Mouse (Mus musculus) brain, embryonic 18.5 days (tissue): Measurements from ENCODE around the gene Tbx10.
"Not testable (repeated sequence)": the region's sequence is repeated elsewhere in the genome, so short reads cannot be mapped to it uniquely, and the experiment has no call there.

Source experiments
- DNase-seq: peaks from one replicate; pipeline ENCODE4 v3.0.0-alpha.2; 2012; ENCODE audit warnings: low read depth, low spot score

The Tbx10 gene

GRCm38 (mm10) chr19:4041500-4041899 lies 48.9 kb downstream of the Tbx10 start:
- DNase-seq, result not testable (repeated sequence)

- DNase-seq, result no peak
Measured at GRCm38 (mm10) chr19:4042124-4042523, 49.6 kb downstream of the Tbx10 start.

GRCm38 (mm10) chr19:4044109-4044508 lies 51.6 kb downstream of the Tbx10 start:
- DNase-seq, result not testable (repeated sequence)

DNA sequence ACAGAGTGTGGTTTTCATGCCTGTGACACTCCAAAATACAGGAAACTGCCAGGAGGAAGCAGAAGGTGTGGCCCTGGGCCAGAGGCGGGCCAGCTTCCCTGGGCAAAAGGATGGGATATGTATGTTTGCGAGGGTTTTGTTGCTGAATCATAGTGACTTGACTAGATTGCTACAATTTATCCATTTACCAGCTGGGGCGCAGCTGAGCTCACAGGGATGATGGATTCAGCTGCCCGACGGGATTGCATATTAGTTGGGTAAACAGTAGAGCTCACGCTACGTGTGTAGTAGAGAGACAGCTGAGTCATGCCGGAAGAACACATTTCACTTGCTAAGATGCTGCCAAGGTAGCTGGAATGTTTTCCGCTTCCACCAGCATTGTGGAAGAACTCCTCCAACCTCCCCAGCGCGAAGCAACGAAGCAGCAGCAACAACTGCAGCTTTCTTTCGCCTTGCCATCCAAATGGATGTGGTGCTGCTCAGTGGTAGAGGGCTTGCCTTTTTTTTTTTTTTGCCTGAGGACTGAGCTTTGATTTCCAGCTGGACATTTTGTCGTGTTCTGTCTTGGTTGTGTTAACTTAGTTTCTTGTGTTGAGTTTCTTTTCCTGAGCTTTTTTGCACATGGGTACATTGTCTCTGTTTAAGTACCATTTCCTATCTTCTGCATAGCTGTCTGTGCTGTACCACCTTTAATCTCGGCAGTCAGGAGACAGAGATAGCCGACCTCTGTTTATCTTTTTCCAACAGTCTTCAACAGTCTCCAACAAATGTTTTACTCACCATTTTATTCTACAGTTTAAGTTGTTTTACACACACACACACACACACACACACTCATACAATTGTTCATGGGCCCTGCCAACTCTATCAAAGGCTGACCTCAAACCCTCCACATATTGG lies 53.7 kb downstream of the Tbx10 start, which contains the start of gene Gstp2:
Gene Gstp2 (minus strand): TSS at position 58 of the 900 bp plus-strand sequence.
- DNase-seq, result no peak

GRCm38 (mm10) chr19:4046866-4047254 lies 54.3 kb downstream of the Tbx10 start:
- DNase-seq, result no peak

DNA sequence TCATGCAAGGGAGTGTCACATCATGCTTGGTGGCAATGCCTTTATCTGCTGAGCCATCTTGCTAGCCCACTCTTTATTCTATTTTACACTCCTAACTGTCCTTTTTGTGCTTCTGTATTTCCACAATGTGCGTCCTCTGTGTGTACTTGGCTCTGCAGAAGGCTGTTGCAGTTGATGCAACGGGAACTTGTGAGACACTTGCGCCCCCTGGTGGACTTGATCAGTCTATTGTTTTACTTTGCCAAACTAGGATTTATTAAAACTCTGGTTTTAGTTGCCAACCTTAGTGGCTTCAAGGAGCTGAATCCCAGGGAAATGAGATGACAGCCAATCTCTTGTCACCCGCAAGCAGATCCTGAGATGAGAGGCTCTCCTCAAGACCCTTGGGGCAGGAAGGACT lies 55.3 kb downstream of the Tbx10 start:
- no peak for DNase-seq

DNA sequence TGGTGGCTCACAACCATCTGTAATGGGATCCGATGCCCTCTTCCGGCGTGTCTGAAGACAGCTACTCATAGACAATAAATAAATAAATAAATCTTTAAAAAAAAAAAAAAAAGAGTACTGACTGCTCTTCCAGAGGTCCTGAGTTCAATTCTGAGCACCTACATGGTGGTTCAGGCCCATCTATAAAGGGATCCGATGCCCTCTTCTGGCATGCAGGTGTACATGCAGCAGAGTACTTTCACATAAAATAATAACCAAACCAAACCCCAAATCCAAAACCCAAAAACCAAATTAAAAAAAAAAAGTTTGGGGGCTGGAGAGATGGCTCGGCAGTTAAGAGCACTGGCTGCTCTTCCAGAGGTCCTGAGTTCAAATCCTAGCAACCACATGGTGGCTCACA lies 56.5 kb downstream of the Tbx10 start:
- not testable (repeated sequence) for DNase-seq
